Mouse (Mus musculus) cerebellum, adult 2 months (tissue): ENCODE results near the gene Cltc. TPM values are rescaled to one million over a fixed set of nuclear protein-coding genes. Genes with fewer than 3 reads are reported as not detected.

ENCODE experiments used
- DNase-seq, 2 experiments: peaks; one replicate each; pipeline ENCODE4 v3.0.0; 2021
- H3K27ac ChIP-seq: fragments of 200-500 bp; 2 replicates; pipeline ENCODE4 v1.5.1; 2012; ENCODE audit warnings: low read length, control low read depth, inconsistent platforms; ENCODE audit not compliant: insufficient read depth
- H3K27me3 ChIP-seq: fragments of 200-500 bp; 2 replicates; pipeline ENCODE4 v1.6.1; 2012; ENCODE audit warnings: inconsistent platforms, mild to moderate bottlenecking, low read length, moderate library complexity; ENCODE audit not compliant: control insufficient read depth, insufficient read depth
- H3K4me1 ChIP-seq: fragments of 200-500 bp; 2 replicates; pipeline ENCODE4 v1.6.1; 2011; ENCODE audit warnings: low read length; ENCODE audit not compliant: control insufficient read depth, insufficient read depth
- H3K4me3 ChIP-seq: fragments of 200-500 bp; replicated peaks from 2 replicates; pipeline ENCODE3; 2011; ENCODE audit warnings: mild to moderate bottlenecking, low read depth, low read length, control low read depth; ENCODE audit not compliant: insufficient read depth
- CTCF ChIP-seq: fragments of 200-500 bp; IDR thresholded peaks from 2 replicates; pipeline ENCODE4 v1.5.1; 2011; ENCODE audit warnings: low read depth, mild to moderate bottlenecking, control low read depth, low read length, moderate library complexity, borderline replicate concordance; ENCODE audit not compliant: insufficient read depth
- POLR2A ChIP-seq: fragments of 200-500 bp; IDR thresholded peaks from 2 replicates; pipeline ENCODE4 v1.6.1; 2011; ENCODE audit warnings: low read length, control low read depth, borderline replicate concordance; ENCODE audit not compliant: insufficient read depth
- WGBS: fragments of 180-500 bp; shearing (Covaris S2); methylation state at CpG from one replicate; pipeline ENCODE4 v1.1.7; 2018; 5-methylcytosine and 5-hydroxymethylcytosine counted together
- polyA plus RNA-seq: library from polyadenylated mRNA; depleted of rRNA; stranded (reverse); fragments of >200 nt; gene quantifications from 2 replicates; pipeline ENCODE4 v1.2.3, GENCODE M21; 2012

Cltc gene
- polyA plus RNA-seq, 1 experiment, result 465 TPM

- no peak for TF ChIP-seq POLR2A
- no peak for TF ChIP-seq CTCF
- no peaks in the 10 kb centered on the region for H3K27me3 ChIP-seq
- no peak overlapping the region for H3K4me3 ChIP-seq
- H3K27ac ChIP-seq, result no peak overlapping the region
- 90% methylated on average over 4 of the region's 4 CpGs for WGBS
- H3K4me1 ChIP-seq, result no peaks in the 10 kb centered on the region
- no peak for DNase-seq
These were observed 100.4 kb downstream of the Cltc start for GRCm38 (mm10) chr11:86656849-86657567.

GRCm38 (mm10) chr11:86655671-86656070 lies 101.7 kb downstream of the Cltc start:
- no peak overlapping the region for H3K4me3 ChIP-seq
- WGBS, result 72% methylated on average over 1 of the region's 1 CpGs

GRCm38 (mm10) chr11:86654096-86654495 lies 103.3 kb downstream of the Cltc start:
- Histone ChIP-seq H3K27me3 (no peaks in the 10 kb centered on the region), H3K4me1 (no peaks in the 10 kb centered on the region), H3K27ac (no peak overlapping the region), H3K4me3 (no peak overlapping the region)
- TF ChIP-seq POLR2A (no peak), CTCF (no peak)
- 70% methylated on average over 4 of the region's 4 CpGs for WGBS
- DNase-seq, result no peak

More at GRCm38 (mm10) chr11:86655671-86656070, 101.7 kb downstream of the Cltc start:
- 0 out of 2 replicates have a peak, but pooled peaks have one; percentile 5 for TF ChIP-seq CTCF
- TF ChIP-seq POLR2A, result no peak
- DNase-seq, result no peak
- no peaks in the 10 kb centered on the region for H3K27me3 ChIP-seq
- no peak overlapping the region for H3K27ac ChIP-seq
- no peaks in the 10 kb centered on the region for H3K4me1 ChIP-seq

- no peaks in the 10 kb centered on the region for H3K27me3 ChIP-seq
- TF ChIP-seq POLR2A (no peak), CTCF (peak; percentile 42; the same call in 1 of the 2 replicates)
- WGBS, result 19% methylated on average over 3 of the region's 3 CpGs
- H3K27ac ChIP-seq, result no peak overlapping the region
- peak; percentile 18 to 39 for DNase-seq
- no peaks in the 10 kb centered on the region for H3K4me1 ChIP-seq
- H3K4me3 ChIP-seq, result no peak overlapping the region
These were observed 103.9 kb downstream of the Cltc start for GRCm38 (mm10) chr11:86653446-86653845.

- Histone ChIP-seq H3K27ac (no peak overlapping the region), H3K4me3 (no peak overlapping the region), H3K4me1 (no peaks in the 10 kb centered on the region), H3K27me3 (no peaks in the 10 kb centered on the region)
- no peak for DNase-seq
- 95% methylated on average over 4 of the region's 4 CpGs for WGBS
- TF ChIP-seq POLR2A (no peak), CTCF (no peak)
These were observed 104.8 kb downstream of the Cltc start for GRCm38 (mm10) chr11:86652578-86652979.

GRCm38 (mm10) chr11:86650676-86651075 lies 106.7 kb downstream of the Cltc start:
- no peak for TF ChIP-seq CTCF
- TF ChIP-seq POLR2A, result no peak
- WGBS, result 49% methylated on average over 6 of the region's 6 CpGs
- H3K27me3 ChIP-seq, result no peaks in the 10 kb centered on the region

GRCm38 (mm10) chr11:86649542-86649941 lies 107.8 kb downstream of the Cltc start:
- 82% methylated on average over 1 of the region's 1 CpGs for WGBS
- Histone ChIP-seq H3K4me3 (no peak overlapping the region), H3K4me1 (no peaks in the 10 kb centered on the region), H3K27ac (no peak overlapping the region), H3K27me3 (no peaks in the 10 kb centered on the region)
- no peak for TF ChIP-seq CTCF
- TF ChIP-seq POLR2A, result no peak
- no peak for DNase-seq

More at GRCm38 (mm10) chr11:86650676-86651075, 106.7 kb downstream of the Cltc start:
- Histone ChIP-seq H3K4me3 (no peak overlapping the region), H3K27ac (no peak overlapping the region), H3K4me1 (no peaks in the 10 kb centered on the region)
- DNase-seq, result no peak

GRCm38 (mm10) chr11:86647706-86648447 lies 109.5 kb downstream of the Cltc start:
- Histone ChIP-seq H3K27ac (no peak overlapping the region), H3K4me3 (no peak overlapping the region), H3K4me1 (no peaks in the 10 kb centered on the region), H3K27me3 (no peaks in the 10 kb centered on the region)
- 86% methylated on average over 15 of the region's 15 CpGs for WGBS
- no peak for TF ChIP-seq POLR2A
- TF ChIP-seq CTCF, result no peak
- no peak for DNase-seq
